Mouse (Mus musculus): Measurements from ENCODE around the gene Hist1h2bq. TPM values are rescaled to one million over a fixed set of nuclear protein-coding genes. Genes with fewer than 3 reads are reported as not detected.
"Not testable (repeated sequence)": the region's sequence is repeated elsewhere in the genome, so short reads cannot be mapped to it uniquely, and the experiment has no call there.

Gene Hist1h2bq
- 71.6 and 96.6 TPM in 2 replicates for total RNA-seq (2017)

GRCm38 (mm10) chr13:21810073-21810472 is at the start of gene Hist1h2bq, which contains the start of gene Hist1h2ao:
Gene Hist1h2bq, minus strand, starts transcription at chr13:21810197.
Gene Hist1h2ao, plus strand, starts transcription at chr13:21810465.
- ATAC-seq (ENCODE audit: extremely low read depth, insufficient number of reproducible peaks, low FRiP score, poor library complexity, severe bottlenecking) = peak; percentile 94

- ATAC-seq (ENCODE audit: extremely low read depth, insufficient number of reproducible peaks, low FRiP score, poor library complexity, severe bottlenecking) = no peak
These were observed 45.7 kb upstream of the Hist1h2bq start for GRCm38 (mm10) chr13:21855698-21856162.

GRCm38 (mm10) chr13:21855146-21855545 is 45.1 kb upstream of the Hist1h2bq start:
- no peak for ATAC-seq (ENCODE audit: extremely low read depth, insufficient number of reproducible peaks, low FRiP score, poor library complexity, severe bottlenecking)

- no peak for ATAC-seq (ENCODE audit: extremely low read depth, insufficient number of reproducible peaks, low FRiP score, poor library complexity, severe bottlenecking)
These were observed 42.4 kb upstream of the Hist1h2bq start for GRCm38 (mm10) chr13:21852215-21852945.

DNA sequence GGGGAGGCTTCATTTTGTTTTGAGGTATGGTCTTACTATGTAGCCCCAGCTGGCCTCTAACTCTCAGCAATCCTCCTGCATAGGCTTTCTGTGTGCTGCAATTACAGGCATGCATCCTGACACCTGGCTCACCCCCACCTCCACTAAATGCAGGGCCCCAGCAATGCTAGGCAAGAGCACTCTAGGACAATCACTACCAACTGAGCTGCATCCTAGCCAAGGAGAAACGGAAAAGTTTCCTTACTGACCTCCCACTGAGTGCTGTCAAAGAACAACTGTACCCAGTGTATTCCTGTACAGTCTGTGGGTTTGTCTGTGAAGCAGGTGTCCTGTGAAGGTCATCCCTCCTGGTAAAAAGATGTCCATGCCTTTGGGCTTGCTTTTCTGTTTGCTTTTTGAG is 40.7 kb upstream of the Hist1h2bq start:
- ATAC-seq (ENCODE audit: extremely low read depth, insufficient number of reproducible peaks, low FRiP score, poor library complexity, severe bottlenecking) = not testable (repeated sequence)

- no peak for ATAC-seq (ENCODE audit: extremely low read depth, insufficient number of reproducible peaks, low FRiP score, poor library complexity, severe bottlenecking)
These were observed 37.9 kb upstream of the Hist1h2bq start for GRCm38 (mm10) chr13:21847883-21848282.

GRCm38 (mm10) chr13:21846356-21846755 is 36.4 kb upstream of the Hist1h2bq start:
- ATAC-seq (ENCODE audit: extremely low read depth, insufficient number of reproducible peaks, low FRiP score, poor library complexity, severe bottlenecking) = 0 out of 2 replicates have a peak, but pooled peaks have one; percentile 36

DNA sequence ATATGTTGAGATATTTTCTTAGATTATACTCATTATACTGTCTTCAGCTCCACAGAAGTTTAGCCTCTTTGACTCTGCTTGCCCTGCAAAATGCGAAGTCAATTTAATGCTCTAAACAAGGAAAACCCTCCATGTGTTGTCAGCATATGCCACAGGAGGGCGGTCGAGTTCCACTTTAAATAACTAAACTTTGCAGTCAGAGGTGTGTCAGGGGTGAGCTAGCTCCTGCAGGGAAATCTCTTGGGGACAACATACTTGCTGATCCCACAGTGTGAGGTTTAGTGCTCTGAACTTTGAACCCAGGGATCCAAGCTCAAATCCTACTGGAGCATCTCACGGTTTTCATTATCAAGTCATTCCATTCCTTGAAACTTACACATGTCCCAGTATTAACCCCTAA is 30.5 kb upstream of the Hist1h2bq start:
- ATAC-seq (ENCODE audit: extremely low read depth, insufficient number of reproducible peaks, low FRiP score, poor library complexity, severe bottlenecking) = peak; percentile 86

- ATAC-seq (ENCODE audit: extremely low read depth, insufficient number of reproducible peaks, low FRiP score, poor library complexity, severe bottlenecking) = peak; percentile 92
These were observed 23.5 kb upstream of the Hist1h2bq start, which contains the start of the genes Hist1h2ap and Hist1h2br for GRCm38 (mm10) chr13:21833461-21833860. Gene Hist1h2ap, minus strand, starts transcription at chr13:21833507. Gene Hist1h2br, plus strand, starts transcription at chr13:21833743.

GRCm38 (mm10) chr13:21831418-21832394 is 21.7 kb upstream of the Hist1h2bq start, which contains the start of gene Hist1h4n:
Gene Hist1h4n, minus strand, starts transcription at chr13:21832196.
- peak; percentile 69 for ATAC-seq (ENCODE audit: extremely low read depth, insufficient number of reproducible peaks, low FRiP score, poor library complexity, severe bottlenecking)

- no peak for ATAC-seq (ENCODE audit: extremely low read depth, insufficient number of reproducible peaks, low FRiP score, poor library complexity, severe bottlenecking)
These were observed 20.3 kb upstream of the Hist1h2bq start for GRCm38 (mm10) chr13:21830344-21830743.

GRCm38 (mm10) chr13:21828511-21828910 is 18.5 kb upstream of the Hist1h2bq start:
- ATAC-seq (ENCODE audit: extremely low read depth, insufficient number of reproducible peaks, low FRiP score, poor library complexity, severe bottlenecking) = no peak

DNA sequence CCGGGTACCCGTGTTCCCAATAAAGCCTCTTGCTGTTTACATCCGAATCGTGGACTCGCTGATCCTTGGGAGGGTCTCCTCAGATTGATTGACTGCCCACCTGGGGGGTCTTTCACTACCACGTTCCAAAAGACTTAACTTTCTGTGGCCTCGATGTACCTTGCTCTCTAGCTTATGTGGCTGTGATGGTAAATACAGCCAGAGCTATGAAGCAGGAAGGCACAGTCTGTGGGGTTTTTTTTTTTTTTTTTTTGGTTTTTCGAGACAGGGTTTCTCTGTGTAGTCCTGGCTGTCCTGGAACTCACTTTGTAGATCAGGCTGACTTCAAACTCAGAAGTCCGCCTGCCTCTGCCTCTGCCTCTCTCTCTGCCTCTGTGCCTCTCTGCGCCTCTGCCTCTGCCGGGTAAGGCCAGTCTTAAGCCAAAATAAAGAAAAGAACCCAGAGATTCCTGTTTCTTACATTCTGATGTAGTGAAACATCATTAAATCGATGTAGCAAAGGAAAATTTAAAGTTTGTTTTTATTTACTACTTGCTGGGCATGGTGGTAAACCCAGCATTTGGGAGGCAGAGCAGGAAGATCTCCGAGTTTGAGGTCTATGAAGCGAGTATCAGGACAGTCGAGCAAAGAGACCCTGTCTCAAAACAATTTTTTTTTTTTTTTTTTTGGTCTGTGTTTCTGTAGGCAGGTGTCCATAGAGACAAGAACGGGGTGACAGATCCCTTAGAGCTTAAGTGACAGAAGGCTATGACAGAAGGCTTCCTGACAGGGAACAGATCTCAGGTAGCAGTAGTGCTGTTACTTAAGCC is 10.3 kb upstream of the Hist1h2bq start:
- not testable (repeated sequence) for ATAC-seq (ENCODE audit: extremely low read depth, insufficient number of reproducible peaks, low FRiP score, poor library complexity, severe bottlenecking)

DNA sequence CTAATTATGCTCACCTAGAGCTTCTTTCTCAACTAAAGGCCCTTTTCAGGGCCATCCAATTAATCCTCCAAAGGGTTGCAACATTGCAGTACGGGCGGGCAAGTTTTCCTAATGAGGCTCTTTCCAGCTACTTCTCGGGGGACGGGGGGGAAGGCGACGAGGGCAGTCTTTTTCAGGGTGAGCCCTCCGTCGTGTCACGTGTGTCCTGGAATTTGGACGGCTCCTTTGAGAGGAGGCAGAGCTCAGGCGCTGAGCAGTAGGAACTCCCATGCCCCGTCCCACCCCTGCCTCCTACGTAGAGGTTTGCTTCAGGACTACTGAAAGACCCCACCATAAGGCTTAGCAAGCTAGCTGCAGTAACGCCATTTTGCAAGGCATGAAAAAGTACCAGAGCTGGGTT is 2.1 kb upstream of the Hist1h2bq start:
- not testable (repeated sequence) for ATAC-seq (ENCODE audit: extremely low read depth, insufficient number of reproducible peaks, low FRiP score, poor library complexity, severe bottlenecking)

DNA sequence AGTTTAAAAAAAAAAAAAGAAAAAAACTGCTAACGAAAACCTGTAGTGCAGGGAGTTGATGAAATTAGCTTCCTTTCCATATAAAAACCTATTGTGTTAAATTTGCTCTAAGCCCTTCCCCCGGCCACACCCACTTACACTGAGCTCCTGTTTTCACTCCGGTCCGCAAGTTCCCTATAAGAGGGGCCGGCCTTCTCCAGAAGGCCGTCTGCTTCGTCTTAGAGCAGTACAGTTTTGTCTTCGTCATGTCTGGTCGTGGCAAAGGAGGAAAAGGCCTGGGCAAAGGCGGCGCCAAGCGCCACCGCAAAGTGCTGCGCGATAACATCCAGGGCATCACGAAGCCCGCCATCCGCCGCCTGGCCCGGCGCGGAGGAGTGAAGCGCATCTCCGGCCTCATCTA is 1.5 kb upstream of the Hist1h2bq start, which contains the start of gene Hist1h4m:
Gene Hist1h4m, plus strand, starts transcription at position 208 of the 400 bp plus-strand sequence.
- peak; percentile 77 for ATAC-seq (ENCODE audit: extremely low read depth, insufficient number of reproducible peaks, low FRiP score, poor library complexity, severe bottlenecking)

- not testable (repeated sequence) for ATAC-seq (ENCODE audit: extremely low read depth, insufficient number of reproducible peaks, low FRiP score, poor library complexity, severe bottlenecking)
These were observed 1.1 kb upstream of the Hist1h2bq start for GRCm38 (mm10) chr13:21811074-21811473.

DNA sequence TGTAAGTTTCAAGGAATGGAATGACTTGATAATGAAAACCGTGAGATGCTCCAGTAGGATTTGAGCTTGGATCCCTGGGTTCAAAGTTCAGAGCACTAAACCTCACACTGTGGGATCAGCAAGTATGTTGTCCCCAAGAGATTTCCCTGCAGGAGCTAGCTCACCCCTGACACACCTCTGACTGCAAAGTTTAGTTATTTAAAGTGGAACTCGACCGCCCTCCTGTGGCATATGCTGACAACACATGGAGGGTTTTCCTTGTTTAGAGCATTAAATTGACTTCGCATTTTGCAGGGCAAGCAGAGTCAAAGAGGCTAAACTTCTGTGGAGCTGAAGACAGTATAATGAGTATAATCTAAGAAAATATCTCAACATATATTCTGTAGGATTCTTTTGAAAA is 6.9 kb downstream of the Hist1h2bq start:
- peak; percentile 89 for ATAC-seq (ENCODE audit: extremely low read depth, insufficient number of reproducible peaks, low FRiP score, poor library complexity, severe bottlenecking)

GRCm38 (mm10) chr13:21797163-21797562 is 12.8 kb downstream of the Hist1h2bq start:
- 0 out of 2 replicates have a peak, but pooled peaks have one; percentile 34 for ATAC-seq (ENCODE audit: extremely low read depth, insufficient number of reproducible peaks, low FRiP score, poor library complexity, severe bottlenecking)
